Mouse (Mus musculus) 3T3-L1 (cell line): Measurements from ENCODE around the gene Prrt2.
A peak's percentile ranks its signal among the peaks of the same experiment; 100 is the strongest.

ENCODE experiments used
- DNase-seq: peaks from one replicate; pipeline ENCODE4 v3.0.0-alpha.2; 2015; ENCODE audit warnings: low read depth, low spot score

Prrt2 gene

DNA sequence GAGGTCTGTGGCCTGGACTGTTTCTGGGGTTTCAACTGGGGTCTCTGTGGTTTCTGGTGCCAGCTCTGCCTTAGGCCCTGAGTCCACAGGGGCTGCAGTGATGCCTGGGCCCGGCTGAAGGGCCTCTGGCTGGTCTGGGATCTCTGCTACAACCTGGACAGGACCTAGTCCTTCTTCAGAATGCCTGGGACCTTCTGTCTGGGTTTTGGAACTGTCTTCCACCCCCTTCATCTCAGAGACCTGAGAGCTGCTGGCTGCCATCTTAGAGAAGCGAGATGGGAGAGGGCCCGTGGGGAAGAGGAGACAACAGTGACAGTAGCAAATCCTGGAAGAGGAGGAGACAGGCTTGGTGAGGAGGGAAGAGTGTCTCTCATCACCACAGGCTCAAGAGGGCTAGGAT, 980 bp downstream of the Prrt2 start:
- DNase-seq: no peak

DNA sequence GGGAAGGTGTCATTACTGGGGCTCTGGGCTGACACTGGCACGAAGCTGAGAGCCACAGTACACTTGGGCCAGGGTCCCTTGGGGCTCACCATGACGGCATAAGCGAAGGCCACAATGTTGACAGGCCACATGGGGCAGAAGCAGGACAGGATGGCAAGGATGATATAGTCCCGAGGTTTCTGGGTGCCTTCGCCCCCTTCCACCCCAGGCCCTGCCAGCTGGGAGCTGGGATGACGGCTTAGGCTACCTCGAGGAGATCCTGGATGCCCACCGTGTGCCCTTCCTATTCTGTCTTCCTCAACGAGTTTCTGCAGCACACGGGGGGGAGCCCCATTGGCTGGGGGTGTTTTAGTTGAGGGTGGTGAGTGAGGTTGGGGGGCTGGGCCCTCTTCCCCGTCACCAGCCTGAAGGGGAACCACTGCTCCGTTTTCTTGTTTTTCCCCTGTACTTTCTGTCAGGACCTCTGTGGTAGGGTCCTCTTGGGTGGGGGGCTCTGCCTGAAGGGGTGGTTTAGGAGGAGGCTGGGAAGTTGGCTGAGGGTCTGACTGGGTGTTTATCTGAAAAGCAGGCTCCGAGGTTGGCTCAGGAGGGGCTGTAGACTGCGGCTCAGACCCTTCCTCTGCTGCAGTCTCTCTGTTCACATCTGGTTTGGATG, 1.6 kb downstream of the Prrt2 start:
- no peak for DNase-seq

DNA sequence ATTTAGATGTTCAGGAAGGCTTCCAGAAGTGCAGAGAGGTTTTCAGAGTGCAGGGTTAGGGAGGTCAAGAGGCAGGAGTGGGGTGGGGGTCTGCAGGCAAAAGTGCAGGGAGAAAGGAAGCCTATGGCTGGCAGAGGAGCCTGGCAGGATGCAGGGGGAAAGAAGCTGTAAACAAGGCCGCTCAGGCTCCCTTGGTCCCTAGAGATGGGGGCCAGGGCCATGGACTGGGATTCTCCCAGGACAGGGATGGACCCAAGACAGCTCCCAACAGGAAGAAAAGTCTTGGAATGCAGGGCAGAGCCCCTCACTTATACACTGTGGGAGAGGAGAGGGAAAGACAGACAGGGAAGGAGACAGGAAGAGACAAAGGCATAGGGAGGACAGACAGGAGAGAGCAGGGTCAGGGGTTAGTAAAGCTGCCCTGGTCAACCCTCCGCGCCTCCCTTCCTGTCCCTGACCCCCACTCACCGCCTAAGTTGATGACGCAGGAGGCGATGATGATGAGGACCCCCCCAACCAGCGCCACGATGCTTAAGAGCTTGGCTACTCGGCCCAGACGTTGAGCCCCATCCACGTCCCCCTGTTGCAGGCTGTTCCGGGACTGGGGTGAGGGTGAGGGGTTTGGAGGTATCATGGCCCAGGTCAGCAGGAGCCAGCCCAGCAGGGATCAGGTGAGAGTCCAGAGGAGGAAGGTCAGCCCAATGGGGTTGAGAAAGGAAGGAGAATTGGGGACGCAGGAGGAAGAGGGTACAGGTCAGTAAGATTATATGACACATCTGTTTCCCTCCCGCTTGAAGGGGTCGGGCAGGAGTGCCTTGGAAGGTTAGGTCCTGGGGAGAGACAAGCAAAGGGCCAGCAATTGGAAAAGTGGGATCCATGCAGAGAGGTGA, 2.4 kb downstream of the Prrt2 start:
- DNase-seq: no peak

DNA sequence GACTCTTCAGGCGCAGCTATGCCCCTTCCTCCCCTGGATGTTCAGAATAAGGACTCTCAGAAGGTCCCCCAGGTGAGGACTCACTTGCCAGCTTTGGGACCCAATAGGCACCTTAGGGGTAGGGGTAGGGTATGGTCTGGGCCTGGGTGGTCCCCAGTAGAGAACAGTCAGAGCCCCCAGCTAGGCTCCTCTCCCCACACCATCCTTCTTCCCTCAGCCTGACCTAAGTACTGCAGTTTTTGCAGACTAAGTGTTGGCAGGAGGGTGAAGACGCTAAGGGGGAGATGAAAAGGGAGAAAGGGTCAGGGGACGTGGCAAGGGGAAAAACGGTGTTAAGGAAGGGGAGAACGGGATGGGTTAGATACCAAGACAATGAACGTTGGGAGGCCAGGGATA, 3.1 kb downstream of the Prrt2 start:
- no peak for DNase-seq

DNA sequence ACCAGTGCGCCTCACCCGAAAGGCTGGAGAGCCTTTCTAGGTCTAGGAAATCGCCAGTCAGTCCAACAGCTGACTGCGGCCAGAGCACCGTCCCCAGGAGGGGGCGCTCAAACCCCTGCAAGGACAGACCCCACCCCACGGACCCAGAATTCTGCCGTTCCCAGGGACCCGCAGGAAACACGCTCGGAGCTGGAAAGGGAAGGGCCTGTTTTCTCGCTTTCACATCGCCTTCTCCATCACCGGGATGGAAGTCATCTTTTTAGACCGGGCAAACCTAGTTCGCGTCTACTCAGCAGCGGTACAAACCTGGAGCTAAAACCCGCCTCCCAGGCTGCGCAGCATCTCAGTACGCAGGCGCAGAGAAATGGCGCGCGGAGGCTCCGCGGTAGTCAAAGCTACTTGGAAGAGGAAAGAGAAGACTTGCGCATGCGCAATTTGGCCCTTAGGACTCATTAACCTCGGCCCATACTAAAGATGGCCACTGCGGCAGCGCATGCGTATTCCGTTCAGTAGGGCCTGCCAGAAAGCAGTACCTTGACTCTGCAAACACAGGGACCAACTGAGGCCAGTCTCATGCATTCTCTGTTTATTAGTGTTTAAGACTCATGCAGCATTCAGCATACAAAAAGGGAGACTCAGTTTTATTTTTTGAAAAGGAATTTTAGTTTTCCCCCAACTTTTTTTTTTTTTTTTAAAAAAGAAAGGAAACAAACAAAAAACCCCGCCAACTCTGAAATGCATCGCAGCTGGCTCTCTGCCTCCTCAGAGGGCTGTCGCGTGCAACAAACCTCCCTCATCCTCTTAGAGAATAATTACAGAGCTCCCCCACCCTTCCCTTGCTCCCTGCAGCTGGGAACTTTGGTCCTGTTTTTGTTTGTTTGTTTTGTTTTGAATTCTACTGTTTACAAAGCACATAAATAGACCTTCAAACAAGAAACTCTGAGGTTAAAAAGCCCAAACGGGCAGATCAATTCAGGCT, 3.8 kb downstream of the Prrt2 start, which contains the start of gene Pagr1a:
Gene Pagr1a (minus strand): TSS at position 382 of the 979 bp plus-strand sequence.
- peak; percentile 99 for DNase-seq

DNA sequence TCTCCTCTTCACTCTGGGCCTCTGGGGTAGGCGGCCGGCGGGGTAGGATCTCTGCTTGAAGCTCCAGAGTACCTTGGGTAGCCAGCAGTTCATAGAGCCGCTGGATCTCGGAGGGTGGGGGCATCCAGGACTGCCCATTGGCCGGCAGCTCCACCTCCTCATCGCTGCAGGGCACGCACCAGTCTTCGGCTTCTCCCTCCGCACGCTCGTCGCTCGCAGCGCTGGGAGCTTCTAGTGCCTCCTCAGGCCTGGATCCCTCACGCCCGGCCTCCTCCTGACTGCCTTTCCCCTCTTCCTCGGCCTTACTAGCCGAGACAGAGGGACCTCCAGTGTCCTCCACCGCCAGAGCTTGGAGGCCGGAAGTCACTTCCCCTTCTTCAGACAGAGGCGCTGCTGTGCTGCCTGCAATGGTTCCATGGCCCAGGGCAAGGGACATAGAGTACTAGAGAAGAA, 4.5 kb downstream of the Prrt2 start:
- DNase-seq: peak; percentile 67

DNA sequence TGATC, 4.7 kb downstream of the Prrt2 start, which contains the start of gene Pagr1b:
Gene Pagr1b (minus strand): TSS at position 4 of the 5 bp plus-strand sequence.
- DNase-seq: no peak

DNA sequence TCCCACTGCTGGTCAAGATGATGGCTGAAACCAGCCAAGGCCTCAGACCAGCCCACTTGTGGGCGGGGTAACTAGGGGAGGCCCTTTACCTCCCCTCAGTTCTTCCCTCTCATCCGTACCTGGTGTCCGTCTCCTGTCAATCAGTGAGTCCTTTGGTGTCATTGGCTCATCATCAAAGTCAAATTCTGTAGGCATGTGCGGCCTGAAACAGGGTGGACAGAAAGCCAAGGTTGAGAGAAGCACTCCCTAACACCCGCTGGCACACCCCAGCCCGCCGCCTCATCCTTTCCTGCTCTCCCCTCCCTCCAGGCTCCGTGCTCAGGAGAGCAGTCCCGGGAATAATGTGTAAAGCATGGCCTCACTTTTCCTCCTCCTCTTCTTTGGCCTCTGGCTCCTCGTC, 4.9 kb downstream of the Prrt2 start:
- DNase-seq: peak; percentile 80

DNA sequence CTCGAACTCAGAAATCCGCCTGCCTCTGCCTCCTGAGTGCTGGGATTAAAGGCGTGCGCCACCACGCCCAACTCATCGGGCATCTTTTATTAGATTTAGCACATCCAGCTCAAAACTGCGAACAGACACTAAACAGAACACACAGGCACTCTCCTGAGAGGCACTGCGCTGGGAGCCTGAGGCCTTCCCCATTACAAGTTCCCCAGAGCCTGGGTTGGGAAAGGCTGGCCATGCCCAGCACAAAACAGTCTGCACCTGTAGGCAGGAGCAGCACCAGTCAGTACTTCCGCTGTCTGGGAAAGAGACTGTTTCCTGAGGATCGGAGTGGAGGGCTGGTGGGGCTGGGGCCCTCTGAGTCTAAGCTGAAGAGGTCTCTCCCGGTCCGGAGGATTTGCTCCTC, 6.0 kb downstream of the Prrt2 start:
- DNase-seq: no peak

DNA sequence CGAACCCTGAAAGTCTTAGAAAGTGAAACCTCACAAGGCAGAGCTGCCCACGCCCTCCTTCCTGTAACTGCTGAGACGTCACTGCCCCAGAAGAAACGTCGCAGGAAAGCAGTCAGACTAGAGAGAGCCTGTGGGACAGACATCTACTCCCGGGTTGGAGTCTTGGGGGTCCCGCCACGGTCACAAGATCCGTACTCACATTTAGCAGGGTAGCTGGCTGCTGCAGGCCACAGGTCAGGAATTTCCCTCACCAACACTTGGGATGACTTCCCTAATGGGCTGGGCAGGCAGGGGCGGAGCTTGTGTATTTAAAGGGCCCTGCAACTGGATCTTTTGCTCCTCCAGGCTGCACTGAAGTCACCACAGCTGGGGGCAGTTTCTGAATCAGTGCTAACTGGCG, 6.7 kb downstream of the Prrt2 start, which contains the start of gene Mvp:
Gene Mvp (minus strand): TSS at position 302 of the 400 bp plus-strand sequence.
- peak; percentile 78 for DNase-seq

DNA sequence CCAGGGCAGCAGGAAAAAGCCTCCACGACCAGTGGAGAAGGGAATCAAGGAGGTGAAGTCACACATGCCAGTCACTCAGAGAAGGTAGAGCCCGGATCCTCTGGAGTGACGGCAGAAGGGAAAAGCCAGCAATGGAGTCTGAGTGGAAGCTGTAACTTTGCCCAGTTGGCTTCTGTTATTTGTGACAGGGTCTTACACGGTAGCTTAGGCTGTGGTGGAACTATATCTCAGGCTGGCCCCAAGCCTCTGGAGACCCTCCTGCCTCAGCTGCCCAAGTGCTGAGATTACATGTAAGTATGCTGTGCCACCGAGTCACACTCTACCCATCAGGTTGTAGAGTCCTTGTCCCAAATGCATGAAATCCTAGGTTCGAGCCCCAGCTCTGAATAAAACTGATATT, 7.6 kb downstream of the Prrt2 start:
- no peak for DNase-seq

DNA sequence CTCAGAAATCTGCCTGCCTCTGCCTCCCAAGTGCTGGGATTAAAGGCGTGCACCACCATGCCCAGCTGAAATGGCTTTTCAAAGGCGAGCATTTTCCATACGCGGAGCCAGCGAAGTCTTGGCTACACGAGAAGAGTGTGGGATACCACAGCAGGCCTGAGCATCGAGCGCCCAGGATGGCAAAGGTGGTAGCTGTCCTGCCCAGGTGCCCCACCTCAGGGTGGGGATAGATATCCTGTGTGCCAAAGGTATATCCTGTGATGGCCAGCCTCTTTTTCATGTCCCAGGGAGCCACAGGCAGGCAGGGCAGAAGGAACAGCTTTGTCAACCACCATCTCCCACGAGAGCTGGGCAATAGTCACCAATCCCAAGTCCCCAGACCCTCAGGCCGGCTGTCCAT, 8.2 kb downstream of the Prrt2 start:
- no peak for DNase-seq

DNA sequence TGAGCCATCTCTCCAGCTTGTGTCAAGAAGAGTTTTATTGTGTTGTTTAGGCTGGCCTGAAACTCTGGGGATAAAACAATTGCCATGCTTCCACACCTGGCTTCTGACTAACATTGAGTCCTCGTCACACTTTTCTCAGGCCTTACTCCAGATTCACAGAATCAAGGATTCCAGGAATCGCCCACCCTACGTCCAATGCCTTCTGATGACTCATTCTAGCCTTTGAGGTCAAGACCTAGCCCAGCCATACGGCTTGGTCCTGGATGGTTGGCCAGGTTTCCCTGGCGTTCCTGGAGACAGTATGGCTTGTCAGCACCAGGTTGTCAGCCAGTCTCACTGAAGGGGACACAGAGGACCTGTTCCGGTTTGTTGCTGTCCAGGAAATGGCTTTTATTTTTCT, 8.6 kb downstream of the Prrt2 start:
- peak; percentile 30 for DNase-seq

DNA sequence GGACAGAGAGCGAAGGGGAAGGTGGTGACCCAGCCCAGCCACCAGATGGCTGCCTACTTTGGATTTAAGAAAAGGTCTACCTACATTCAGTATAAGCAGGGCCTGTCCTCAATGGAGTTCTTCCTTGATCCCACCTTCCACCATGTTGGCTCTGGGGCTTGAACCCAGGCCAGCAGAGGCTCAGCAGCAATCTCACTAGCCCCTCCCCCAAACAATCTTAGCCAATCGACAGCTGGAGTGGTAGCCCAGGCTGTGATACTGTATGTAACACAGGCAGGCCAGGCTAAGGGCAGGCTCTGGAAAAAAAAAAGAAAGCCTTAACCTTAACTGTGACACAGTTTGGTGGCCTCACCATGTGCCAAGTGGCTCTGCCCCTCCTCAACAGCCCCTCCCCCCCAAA, 9.3 kb downstream of the Prrt2 start:
- no peak for DNase-seq

DNA sequence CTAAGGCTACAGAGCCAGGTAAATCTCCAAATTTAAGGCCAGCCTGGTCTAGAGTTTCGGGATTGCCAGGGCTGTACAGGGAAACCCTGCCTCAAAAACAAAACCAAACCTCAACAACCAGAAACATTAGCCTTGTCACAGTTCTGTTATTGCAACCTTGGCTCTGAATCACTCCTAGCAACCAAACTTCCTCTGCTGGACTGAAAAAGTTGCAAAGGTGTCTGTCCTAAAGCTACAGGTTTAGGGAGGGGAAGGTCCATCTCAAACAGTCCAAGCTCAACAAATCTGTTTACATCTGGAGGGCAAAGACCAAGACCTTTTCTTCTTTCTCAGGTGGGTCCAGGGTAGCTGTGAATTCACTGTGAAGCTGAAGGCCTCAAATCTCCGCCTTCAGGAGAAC, 10.0 kb downstream of the Prrt2 start:
- DNase-seq: no peak

DNA sequence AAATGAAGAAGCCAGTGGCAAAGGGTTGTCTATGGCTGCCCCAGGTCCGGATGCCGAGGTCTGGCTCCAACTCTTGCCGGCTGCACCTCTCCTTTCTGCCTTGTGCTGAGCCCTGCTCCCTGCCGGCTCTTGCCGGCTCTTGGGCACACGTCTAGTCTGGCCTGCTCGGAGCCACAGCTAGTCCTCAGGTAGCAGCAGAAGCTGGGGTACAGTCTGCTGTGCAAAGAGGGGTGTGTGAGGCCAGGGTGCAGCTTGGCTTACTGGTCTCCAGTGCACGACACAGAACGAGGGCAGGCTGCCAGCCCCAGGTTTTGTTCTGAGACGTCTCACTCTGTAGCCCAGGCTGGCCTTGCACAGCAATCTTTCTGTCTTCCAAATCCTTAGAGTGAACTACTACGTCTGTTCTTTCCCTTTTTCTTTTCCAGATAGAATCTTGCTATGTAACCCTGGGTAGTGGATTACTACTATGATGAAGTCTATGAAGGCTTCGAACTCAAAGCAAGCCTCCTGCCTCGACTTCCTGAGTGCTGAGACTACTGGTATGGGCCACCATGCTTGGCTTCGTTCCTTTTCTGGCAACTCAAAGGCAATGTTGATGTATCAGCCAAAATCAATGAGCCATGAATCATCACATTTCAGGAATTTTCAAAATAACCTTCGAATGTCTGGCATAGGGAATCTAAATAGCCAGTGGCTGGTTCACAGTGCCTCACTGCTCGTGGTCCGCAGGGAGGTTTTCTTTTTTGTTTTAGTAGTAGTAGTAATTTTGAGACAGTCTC, 11.5 kb downstream of the Prrt2 start:
- DNase-seq: no peak

DNA sequence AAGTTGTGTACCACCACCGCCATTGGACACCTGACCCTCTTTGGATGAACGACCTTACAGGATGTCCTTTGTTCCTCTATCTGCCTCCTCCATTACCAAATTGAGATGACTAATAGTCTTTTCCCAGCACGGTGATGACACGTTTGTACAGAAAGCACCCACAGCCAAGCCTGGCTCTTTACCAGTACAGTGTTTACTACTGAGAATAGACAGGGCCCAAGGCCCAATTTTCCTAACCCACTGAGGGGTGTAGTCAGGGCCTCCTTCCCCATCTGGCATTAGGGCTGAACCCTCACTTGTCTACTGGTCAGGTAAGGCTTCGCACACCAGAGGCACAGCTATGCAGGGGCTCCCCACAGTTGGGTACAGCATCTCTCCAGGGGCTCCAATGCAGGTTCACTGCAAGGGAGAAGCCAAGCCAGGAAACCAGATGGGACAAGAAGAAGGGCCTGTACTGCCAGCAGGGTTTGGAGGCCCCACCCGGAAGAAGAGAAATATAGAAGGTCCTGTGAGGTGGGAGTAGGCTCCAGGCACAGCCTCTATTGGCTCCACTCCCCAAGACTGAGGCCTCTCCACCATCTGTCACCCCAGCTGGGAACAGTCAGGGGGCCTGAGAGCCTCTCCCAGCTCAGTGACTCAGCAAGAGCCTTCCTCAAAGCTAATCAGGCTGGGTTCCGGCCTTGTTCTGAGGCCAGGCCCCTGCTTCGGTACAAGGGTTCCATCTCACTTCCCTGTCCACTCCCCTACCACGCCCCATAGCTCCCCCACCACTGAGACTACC, 12.6 kb downstream of the Prrt2 start:
- peak; percentile 82 for DNase-seq

DNA sequence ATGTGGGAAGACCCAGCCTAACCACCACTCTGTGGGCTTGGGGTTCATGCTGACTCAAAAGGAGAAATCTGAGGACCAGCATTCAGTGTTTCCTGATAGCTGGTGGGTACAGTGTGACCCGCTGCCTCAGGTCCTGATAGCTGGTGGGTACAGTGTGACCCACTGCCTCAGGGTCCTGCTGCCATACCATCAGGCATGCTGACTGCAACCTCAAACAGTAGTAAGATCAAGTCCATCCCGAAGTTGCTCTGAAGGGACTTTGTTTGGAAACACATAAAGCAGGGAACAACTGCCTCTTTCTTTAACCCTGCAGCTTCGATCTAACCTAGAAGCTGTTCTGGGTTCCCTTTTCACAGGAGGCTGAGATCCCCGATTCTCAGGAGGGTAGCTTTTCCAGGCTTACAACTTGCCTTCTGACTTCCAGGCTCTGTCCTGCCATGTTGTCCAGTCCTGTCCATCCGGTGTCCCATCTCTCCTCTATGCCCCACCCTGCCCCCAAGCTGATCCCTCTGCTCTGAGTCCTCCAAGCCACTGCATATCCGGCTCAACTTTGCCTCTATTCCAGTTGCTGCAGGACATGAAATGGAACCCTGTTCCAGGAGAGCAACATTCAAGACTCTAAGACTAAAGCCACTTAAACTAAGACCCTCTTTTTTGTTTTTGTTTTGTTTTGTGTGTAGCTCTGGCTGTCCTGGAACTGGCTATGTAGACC, 13.5 kb downstream of the Prrt2 start:
- DNase-seq: no peak

DNA sequence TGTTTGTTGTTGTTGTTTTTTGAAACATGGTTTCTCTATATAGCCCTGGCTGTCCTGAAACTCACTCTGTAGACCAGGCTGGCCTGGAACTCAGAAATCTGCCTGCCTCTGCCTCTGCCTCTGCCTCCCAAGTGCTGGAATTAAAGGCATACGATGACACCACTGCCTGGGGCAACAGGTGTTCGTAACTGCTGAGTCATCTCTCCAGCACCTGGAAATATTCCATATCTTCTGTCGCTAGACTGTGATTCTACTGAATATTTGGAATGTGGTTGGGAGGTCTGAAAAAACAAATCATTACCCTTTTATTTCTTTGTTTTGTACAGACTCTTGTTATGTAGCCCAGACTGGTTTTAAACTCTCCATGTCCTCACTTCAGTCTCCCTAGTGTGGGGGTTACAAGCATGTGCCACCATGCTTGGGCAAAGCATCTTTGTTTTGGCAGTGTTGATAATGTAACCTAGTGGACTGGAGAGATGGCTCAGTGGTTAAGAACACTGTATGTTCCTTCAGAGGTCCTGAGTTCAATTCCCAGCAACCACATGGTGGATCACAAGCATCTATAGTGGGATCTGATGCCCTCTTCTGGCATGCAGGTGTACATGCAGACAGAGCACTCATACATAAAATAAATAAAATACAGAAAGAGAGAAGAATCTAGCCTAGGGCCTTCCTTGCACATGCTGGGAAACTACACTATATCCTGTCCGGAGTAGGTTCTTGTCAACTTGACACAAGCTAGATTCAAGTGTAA, 16.7 kb downstream of the Prrt2 start:
- no peak for DNase-seq
